Mouse (Mus musculus) kidney, adult 8-10 months (tissue): ENCODE data around the gene Pla2g4a.

Experiments
- DNase-seq, 2 experiments: peaks; one replicate each; pipeline ENCODE4 v3.0.0; 2022

Gene Pla2g4a

DNA sequence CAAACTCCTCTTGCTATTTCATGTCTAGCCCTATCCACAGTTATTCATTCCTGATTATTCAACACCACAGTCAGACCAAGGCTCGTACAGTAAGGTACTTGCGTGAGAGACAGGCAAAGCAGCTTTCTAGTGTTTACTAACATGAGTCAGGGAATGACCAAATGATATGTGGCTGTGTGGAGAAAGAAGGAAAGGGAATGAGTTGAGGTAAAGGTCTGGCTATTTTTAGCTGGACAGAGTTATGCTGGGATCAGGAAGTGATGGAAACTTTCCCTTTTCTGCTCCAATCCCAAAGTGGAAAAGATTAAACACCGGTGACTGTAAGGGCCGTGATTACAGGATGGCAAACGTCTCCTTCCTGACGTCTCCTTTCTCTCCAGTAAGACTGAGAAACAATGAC lies 114.4 kb downstream of the Pla2g4a start:
- DNase-seq = no peak

- no peak for DNase-seq
Observed at GRCm38 (mm10) chr1:149841845-149842244, 119.2 kb downstream of the Pla2g4a start.

GRCm38 (mm10) chr1:149840961-149841416 lies 120.1 kb downstream of the Pla2g4a start:
- no peak for DNase-seq

GRCm38 (mm10) chr1:149840312-149840930 lies 120.7 kb downstream of the Pla2g4a start:
- no peak for DNase-seq

GRCm38 (mm10) chr1:149836496-149836895 lies 124.6 kb downstream of the Pla2g4a start:
- no peak for DNase-seq

- no peak for DNase-seq
Observed at GRCm38 (mm10) chr1:149833876-149834275, 127.2 kb downstream of the Pla2g4a start.

GRCm38 (mm10) chr1:149832952-149833351 lies 128.1 kb downstream of the Pla2g4a start:
- peak in 1 of 2 experiments; percentile 2 for DNase-seq

DNA sequence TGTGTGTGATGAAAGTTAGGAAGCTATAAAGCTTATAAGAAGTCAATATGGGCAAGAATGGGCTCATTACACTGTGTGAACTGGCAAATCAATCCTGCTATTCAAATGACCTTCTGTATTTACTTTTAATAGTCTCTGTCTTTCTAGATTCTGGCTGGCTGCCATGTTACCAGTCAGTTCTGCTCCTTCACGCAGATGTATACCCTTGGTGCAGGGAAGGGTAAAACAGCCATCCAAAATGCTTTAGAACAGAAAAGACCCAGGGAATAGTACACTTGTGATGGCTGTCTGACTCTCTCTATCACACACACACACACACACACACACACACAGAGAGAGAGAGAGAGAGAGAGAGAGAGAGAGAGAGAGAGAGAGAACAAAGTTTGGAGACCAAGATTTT lies 128.6 kb downstream of the Pla2g4a start:
- no peak for DNase-seq

DNA sequence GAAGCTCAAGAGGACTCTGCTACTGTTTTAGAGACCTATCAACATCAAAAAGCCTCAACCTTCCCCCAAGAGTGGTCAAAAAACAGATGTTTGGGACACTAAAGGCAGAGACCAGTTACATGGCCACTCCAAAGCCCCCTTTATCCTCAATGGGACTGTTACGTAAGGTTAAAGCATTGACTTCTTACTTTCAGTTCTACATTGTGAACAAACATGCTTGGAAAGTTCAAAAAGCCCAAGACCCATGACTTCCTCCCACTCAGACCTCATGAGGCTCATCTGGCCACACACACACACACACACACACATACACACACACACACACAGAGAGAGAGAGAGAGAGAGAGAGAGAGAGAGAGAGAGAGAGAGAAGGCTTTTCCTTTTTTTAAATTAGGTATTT lies 130.0 kb downstream of the Pla2g4a start:
- DNase-seq = no peak

DNA sequence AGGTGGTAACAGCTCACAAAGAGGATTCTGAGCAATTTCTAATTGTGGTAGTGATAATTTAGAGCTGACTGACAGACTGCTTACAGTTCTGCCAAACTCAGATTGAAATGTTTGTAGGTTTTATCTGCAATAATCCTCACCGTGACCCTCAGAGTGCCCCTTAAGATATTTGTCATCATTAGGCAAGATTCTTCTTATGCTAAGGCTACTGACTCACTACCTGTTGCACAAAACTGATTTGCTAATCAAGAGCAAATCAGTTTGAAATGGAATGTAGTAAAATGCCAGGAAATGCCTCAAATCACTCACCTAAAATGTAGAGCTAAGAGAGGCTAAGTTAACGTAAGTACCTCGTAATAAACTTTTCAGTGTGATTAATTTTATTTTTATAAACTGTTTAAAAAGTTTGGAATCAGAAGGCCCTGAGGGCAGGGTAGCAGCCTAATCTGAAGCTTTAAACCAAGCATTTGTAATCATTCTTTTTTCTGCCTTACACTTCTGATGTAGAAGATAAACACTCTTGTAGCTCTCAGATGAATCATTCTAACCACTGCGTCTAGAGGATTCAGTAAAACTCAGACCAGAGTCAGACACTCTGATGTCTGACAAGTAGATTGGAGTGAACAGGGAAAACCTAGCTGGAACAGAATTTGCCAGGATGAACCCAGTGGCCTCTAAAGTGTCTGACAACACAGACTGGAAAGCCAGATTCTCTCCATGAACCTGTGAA lies 147.3 kb downstream of the Pla2g4a start:
- DNase-seq = no peak

GRCm38 (mm10) chr1:149809527-149809926 lies 151.6 kb downstream of the Pla2g4a start:
- DNase-seq = no peak
